Mouse (Mus musculus) MEL (cell line): Measurements from ENCODE around the gene Tmsb4x.

Source experiments
- CTCF ChIP-seq, 3 experiments: IDR thresholded peaks in 2 of 3; conservative IDR thresholded peaks in 1 of 3; 2 replicates each; pipeline ENCODE4 v1.5.1; 2011 to 2012; ENCODE audit warnings: low read length in 3 of 3, low read depth in 2 of 3, mild to moderate bottlenecking in 2 of 3, improper control_type of control experiment in 1 of 3, inconsistent platforms in 1 of 3, mixed read lengths in 1 of 3, moderate library complexity in 1 of 3; ENCODE audit not compliant: control insufficient read depth in 1 of 3, insufficient read depth in 1 of 3, poor library complexity in 1 of 3, severe bottlenecking in 1 of 3
- EP300 ChIP-seq, 2 experiments: IDR thresholded peaks; 2 replicates each; pipeline ENCODE4 v1.6.1; 2011; ENCODE audit warnings: improper control_type of control experiment in 2 of 2, low read length in 2 of 2, low read depth in 1 of 2, mild to moderate bottlenecking in 1 of 2
- MYB ChIP-seq: IDR thresholded peaks from 2 replicates; pipeline ENCODE4 v1.6.1; 2011; ENCODE audit warnings: mild to moderate bottlenecking, low read depth, low read length, improper control_type of control experiment
- ZNF384 ChIP-seq: IDR thresholded peaks from 2 replicates; pipeline ENCODE4 v1.6.1; 2012; ENCODE audit warnings: low read depth, mild to moderate bottlenecking, inconsistent platforms, low read length, improper control_type of control experiment

GRCm38 (mm10) chrX:167208506-167208820 is 652 bp downstream of the Tmsb4x start:
- no peak for TF ChIP-seq MYB
- no peak for TF ChIP-seq CTCF (IDR thresholded peaks at IDR 0.05 in 2 of 3, conservative IDR thresholded peaks at IDR 0.05 in 1 of 3; ENCODE audit: control insufficient read depth in 1 of 3, insufficient read depth in 1 of 3, low read depth in 2 of 3, low read length in 3 of 3, poor library complexity in 1 of 3, severe bottlenecking in 1 of 3)
- no peak for TF ChIP-seq ZNF384
- TF ChIP-seq EP300 (IDR thresholded peaks at IDR 0.05; ENCODE audit: low read depth in 1 of 2, low read length in 2 of 2): no peak
